Mouse (Mus musculus) midbrain, embryonic 14.5 days (tissue): ENCODE measurements around the gene Cfap20. TPM values are rescaled to one million over a fixed set of nuclear protein-coding genes. Genes with fewer than 3 reads are reported as not detected.

Experiments
- ATAC-seq: fragments of 200-750 bp; cut with Nextera tagmentation; 2 replicates; pipeline ENCODE4 v1.8.0; 2017; ENCODE audit warnings: moderate number of reproducible peaks, moderate library complexity; ENCODE audit not compliant: low FRiP score, low TSS enrichment
- DNase-seq: peaks from one replicate; pipeline ENCODE4 v3.0.0-alpha.2; 2015
- H3K27ac ChIP-seq: fragments of 300-500 bp; sonication (generic); replicated peaks from 2 replicates; pipeline ENCODE4 v1.5.1; 2014; ENCODE audit warnings: mild to moderate bottlenecking, low read depth, low read length, moderate library complexity
- H3K27me3 ChIP-seq: fragments of 300-500 bp; sonication (generic); 2 replicates; pipeline ENCODE4 v1.6.1; 2014; ENCODE audit warnings: low read length, control low read depth, mixed read lengths; ENCODE audit not compliant: control insufficient read depth, insufficient read depth
- H3K36me3 ChIP-seq: fragments of 300-500 bp; sonication (generic); 2 replicates; pipeline ENCODE4 v1.6.1; 2014; ENCODE audit warnings: low read length, control low read depth; ENCODE audit not compliant: control insufficient read depth, insufficient read depth
- H3K4me1 ChIP-seq: fragments of 300-500 bp; sonication (generic); 2 replicates; pipeline ENCODE4 v1.6.1; 2014; ENCODE audit warnings: mild to moderate bottlenecking, antibody characterized with exemption, low read length, control low read depth; ENCODE audit not compliant: control insufficient read depth, insufficient read depth
- H3K4me2 ChIP-seq: fragments of 300-500 bp; sonication (generic); 2 replicates; pipeline ENCODE4 v1.6.1; 2014; ENCODE audit warnings: mild to moderate bottlenecking, low read length, moderate library complexity
- H3K4me3 ChIP-seq: fragments of 300-500 bp; sonication (generic); replicated peaks from 2 replicates; pipeline ENCODE4 v1.5.1; 2014; ENCODE audit warnings: low read depth, low read length
- H3K9ac ChIP-seq: fragments of 300-500 bp; sonication (generic); replicated peaks from 2 replicates; pipeline ENCODE4 v1.6.1; 2014; ENCODE audit warnings: mild to moderate bottlenecking, low read length, moderate library complexity
- H3K9me3 ChIP-seq: fragments of 300-500 bp; sonication (generic); 2 replicates; pipeline ENCODE4 v1.6.1; 2016; ENCODE audit warnings: low read length, control low read depth, mixed read lengths; ENCODE audit not compliant: control insufficient read depth
- WGBS: fragments of 180-500 bp; shearing (Covaris S2); extraction: QIAGEN DNeasy Blood & Tissue Kit; methylation state at CpG from one replicate; pipeline ENCODE4 v1.1.7; 2014; 5-methylcytosine and 5-hydroxymethylcytosine counted together
- polyA plus RNA-seq: library from polyadenylated mRNA; unstranded; fragments of >200 nt; fragmentation: Nextera tagmentation; extraction: Ambion mirVana; gene quantifications from 2 replicates; pipeline ENCODE4 v1.2.1, GENCODE M21; 2014

The Cfap20 gene
- polyA plus RNA-seq, 1 experiment from 2014 or later, result 133 TPM

DNA sequence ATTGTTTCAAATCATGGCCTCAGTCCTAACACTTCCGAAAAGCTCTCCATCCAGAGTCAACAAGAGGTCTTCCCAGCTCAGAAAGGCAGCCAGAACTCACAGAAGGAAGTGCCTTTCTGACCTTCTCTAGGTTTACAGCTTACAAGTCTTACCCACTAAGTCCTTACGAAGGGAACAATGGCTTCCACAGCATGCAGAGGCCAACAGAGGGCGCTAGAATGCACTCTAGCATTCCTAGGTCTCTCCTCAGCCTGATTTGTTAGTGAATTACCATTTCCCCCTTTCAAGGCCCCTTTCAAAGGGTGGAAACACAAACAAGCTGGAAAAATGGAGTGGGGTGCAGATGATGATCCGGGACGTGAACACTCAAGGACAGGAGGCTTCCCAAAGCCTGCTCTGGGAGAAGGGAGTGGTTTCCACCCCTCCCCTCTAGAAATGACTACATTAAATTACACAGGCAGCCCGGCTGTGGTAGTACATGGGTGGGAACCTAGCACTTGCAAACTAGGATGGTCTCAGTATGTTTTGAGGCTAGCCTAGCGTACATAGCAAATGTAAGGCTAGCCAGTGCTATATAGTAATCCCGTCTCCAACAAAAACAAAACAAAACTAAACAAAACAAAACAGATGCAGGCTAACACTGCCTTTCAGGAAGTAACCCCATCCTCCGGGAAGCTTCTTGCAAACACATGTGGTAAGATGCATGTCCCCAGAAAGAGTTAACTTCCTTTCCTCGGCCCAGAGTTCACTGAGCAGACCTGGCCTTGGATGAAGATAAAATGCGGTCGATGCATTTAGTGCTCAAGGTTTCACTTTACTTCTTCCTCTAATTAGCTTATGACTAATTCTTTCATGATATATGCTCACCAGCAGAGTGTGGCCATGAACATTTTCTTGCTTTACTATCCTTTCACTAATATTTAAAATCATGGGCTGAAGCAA lies 6.8 kb downstream of the Cfap20 start:
- peak; percentile 90 for DNase-seq
- WGBS, result 32% methylated on average over 12 of the region's 12 CpGs
- H3K36me3 ChIP-seq, result peaks cover 5% of the 10 kb centered on the region; the same call in 1 of the 2 replicates
- H3K27me3 ChIP-seq, result no peaks in the 10 kb centered on the region
- no peak overlapping the region for H3K9ac ChIP-seq
- H3K4me1 ChIP-seq, result peaks cover 60% of the 10 kb centered on the region
- H3K27ac ChIP-seq, result peak overlapping the region; percentile 78
- no peak overlapping the region for H3K4me3 ChIP-seq
- peak; percentile 18; the same call in 1 of the 2 replicates for ATAC-seq
- peak overlapping the region; percentile 30 for H3K4me2 ChIP-seq
- H3K9me3 ChIP-seq, result no peaks in the 10 kb centered on the region

- DNase-seq, result peak; percentile 83
- no peak overlapping the region for H3K4me3 ChIP-seq
These were observed 7.8 kb downstream of the Cfap20 start for GRCm38 (mm10) chr8:95426781-95427281.

DNA sequence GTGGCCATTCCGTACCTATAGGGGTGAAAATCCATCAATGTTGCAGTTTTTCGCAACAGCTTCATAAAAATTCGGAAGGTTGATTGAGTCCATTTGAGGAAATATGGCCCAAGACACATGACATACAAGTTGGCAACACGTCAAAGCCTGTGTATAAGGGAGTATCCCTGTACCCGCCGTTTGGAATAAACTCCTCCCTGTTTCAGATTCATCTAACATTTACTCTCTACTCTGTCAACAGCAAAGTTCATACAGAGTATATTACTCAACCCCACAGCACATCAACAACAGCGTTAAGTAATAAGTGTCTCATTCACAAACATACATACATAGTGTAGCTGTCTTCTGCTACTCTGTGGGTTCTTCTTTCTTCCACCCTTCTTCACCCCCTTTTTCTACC lies 10.0 kb downstream of the Cfap20 start:
- Histone ChIP-seq H3K4me2 (no peak overlapping the region), H3K4me3 (no peak overlapping the region), H3K4me1 (peaks cover 34% of the 10 kb centered on the region), H3K27me3 (no peaks in the 10 kb centered on the region), H3K9me3 (no peaks in the 10 kb centered on the region), H3K36me3 (peaks cover 37% of the 10 kb centered on the region), H3K9ac (no peak overlapping the region), H3K27ac (no peak overlapping the region)
- ATAC-seq (no peak), DNase-seq (no peak)
- 93% methylated on average over 7 of the region's 7 CpGs for WGBS

More at GRCm38 (mm10) chr8:95426781-95427281, 7.8 kb downstream of the Cfap20 start:
- Histone ChIP-seq H3K27ac (peak overlapping the region; percentile 66), H3K4me1 (peaks cover 50% of the 10 kb centered on the region), H3K27me3 (no peaks in the 10 kb centered on the region), H3K9me3 (no peaks in the 10 kb centered on the region), H3K9ac (no peak overlapping the region), H3K36me3 (peaks cover 15% of the 10 kb centered on the region), H3K4me2 (peak overlapping the region; percentile 28)
- WGBS, result 35% methylated on average over 2 of the region's 2 CpGs
- ATAC-seq, result peak; percentile 61

- Histone ChIP-seq H3K4me3 (no peak overlapping the region), H3K9me3 (no peaks in the 10 kb centered on the region), H3K27me3 (no peaks in the 10 kb centered on the region), H3K27ac (no peak overlapping the region), H3K36me3 (peaks cover 47% of the 10 kb centered on the region), H3K9ac (no peak overlapping the region), H3K4me2 (no peak overlapping the region), H3K4me1 (peaks cover 15% of the 10 kb centered on the region)
- 92% methylated on average over 14 of the region's 14 CpGs for WGBS
- no peak for DNase-seq
- ATAC-seq, result no peak
These were observed 12.4 kb downstream of the Cfap20 start for GRCm38 (mm10) chr8:95422193-95422810.

GRCm38 (mm10) chr8:95411309-95411972 lies 23.2 kb downstream of the Cfap20 start:
- DNase-seq (peak; percentile 35), ATAC-seq (peak; percentile 37; the same call in 1 of the 2 replicates)
- Histone ChIP-seq H3K9me3 (no peaks in the 10 kb centered on the region), H3K4me3 (no peak overlapping the region), H3K36me3 (no peaks in the 10 kb centered on the region), H3K9ac (no peak overlapping the region), H3K4me1 (no peaks in the 10 kb centered on the region), H3K27me3 (no peaks in the 10 kb centered on the region), H3K27ac (no peak overlapping the region), H3K4me2 (no peak overlapping the region)
- WGBS, result 53% methylated on average over 10 of the region's 10 CpGs

- Histone ChIP-seq H3K27ac (no peak overlapping the region), H3K27me3 (no peaks in the 10 kb centered on the region), H3K4me1 (no peaks in the 10 kb centered on the region), H3K9ac (no peak overlapping the region), H3K9me3 (no peaks in the 10 kb centered on the region), H3K4me2 (no peak overlapping the region), H3K4me3 (no peak overlapping the region), H3K36me3 (no peaks in the 10 kb centered on the region)
- ATAC-seq (no peak), DNase-seq (no peak)
- WGBS, result 85% methylated on average over 5 of the region's 5 CpGs
These were observed 25.2 kb downstream of the Cfap20 start for GRCm38 (mm10) chr8:95409518-95409917.

GRCm38 (mm10) chr8:95401091-95401490 lies 33.6 kb downstream of the Cfap20 start:
- WGBS, result 64% methylated on average over 7 of the region's 7 CpGs
- no peak overlapping the region for H3K27ac ChIP-seq
- no peak for ATAC-seq

GRCm38 (mm10) chr8:95399131-95399530 lies 35.5 kb downstream of the Cfap20 start:
- no peak overlapping the region for H3K4me2 ChIP-seq
- H3K9me3 ChIP-seq, result no peaks in the 10 kb centered on the region
- H3K27ac ChIP-seq, result no peak overlapping the region
- no peak overlapping the region for H3K9ac ChIP-seq
- ATAC-seq (no peak), DNase-seq (no peak)
- 89% methylated on average over 9 of the region's 9 CpGs for WGBS
- no peak overlapping the region for H3K4me3 ChIP-seq
- H3K36me3 ChIP-seq, result no peaks in the 10 kb centered on the region
- H3K4me1 ChIP-seq, result no peaks in the 10 kb centered on the region; the same call in 1 of the 2 replicates
- no peaks in the 10 kb centered on the region for H3K27me3 ChIP-seq

More at GRCm38 (mm10) chr8:95401091-95401490, 33.6 kb downstream of the Cfap20 start:
- Histone ChIP-seq H3K4me3 (no peak overlapping the region), H3K9me3 (no peaks in the 10 kb centered on the region), H3K27me3 (no peaks in the 10 kb centered on the region), H3K36me3 (no peaks in the 10 kb centered on the region), H3K9ac (no peak overlapping the region), H3K4me1 (no peaks in the 10 kb centered on the region; the same call in 1 of the 2 replicates), H3K4me2 (no peak overlapping the region)
- DNase-seq, result no peak
